Mouse (Mus musculus): Measurements from ENCODE around the gene Zfp316. TPM values are rescaled to one million over a fixed set of nuclear protein-coding genes. Genes with fewer than 3 reads are reported as not detected.

The Zfp316 gene
- polyA plus RNA-seq, 1 experiment = 6.1 TPM

DNA sequence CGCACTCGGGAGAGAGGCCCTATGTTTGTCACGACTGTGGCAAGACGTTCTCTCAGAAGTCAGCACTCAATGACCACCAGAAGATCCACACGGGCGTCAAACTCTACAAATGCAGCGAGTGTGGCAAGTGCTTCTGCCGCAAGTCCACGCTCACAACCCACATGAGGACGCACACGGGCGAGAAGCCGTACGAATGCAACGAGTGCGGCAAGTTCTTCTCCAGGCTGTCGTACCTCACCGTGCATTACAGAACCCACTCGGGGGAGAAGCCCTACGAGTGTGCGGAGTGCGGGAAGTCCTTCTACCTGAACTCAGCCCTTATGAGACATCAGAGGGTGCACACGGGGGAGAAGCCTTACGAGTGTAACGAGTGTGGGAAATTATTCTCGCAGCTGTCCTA is 24.9 kb downstream of the Zfp316 start:
- TF ChIP-seq MYOG (IDR thresholded peaks at IDR 0.05; ENCODE audit: control insufficient read depth in 1 of 3, insufficient read depth in 1 of 3, insufficient read length in 2 of 3, low read depth in 2 of 3) = no peak
- TF ChIP-seq E2F4 (IDR thresholded peaks at IDR 0.05; ENCODE audit: insufficient read depth) = no peak
- TF ChIP-seq MYOD1 (IDR thresholded peaks at IDR 0.05; ENCODE audit: control insufficient read depth in 1 of 3, insufficient read length in 2 of 3, low read depth in 2 of 3) = no peak
- TF ChIP-seq TCF12 (IDR thresholded peaks at IDR 0.05; ENCODE audit: insufficient read depth, poor library complexity, severe bottlenecking) = no peak
- TF ChIP-seq SRF (IDR thresholded peaks at IDR 0.05; ENCODE audit: control insufficient read depth, insufficient read length, low read depth) = no peak
- TF ChIP-seq REST (IDR thresholded peaks at IDR 0.05; ENCODE audit: insufficient read depth, insufficient read length) = no peak
- TF ChIP-seq TCF3 (IDR thresholded peaks at IDR 0.05; ENCODE audit: insufficient read length, low read depth) = no peak
- no peak for TF ChIP-seq POLR2AphosphoS2 (IDR thresholded peaks at IDR 0.05; ENCODE audit: insufficient read length, low read depth)
- no peak for TF ChIP-seq CEBPB (IDR thresholded peaks at IDR 0.05; ENCODE audit: insufficient read depth, poor library complexity, severe bottlenecking)
- TF ChIP-seq MAX (IDR thresholded peaks at IDR 0.05; ENCODE audit: low read depth) = no peak
- TF ChIP-seq USF1 (IDR thresholded peaks at IDR 0.05; ENCODE audit: low read depth) = no peak
- TF ChIP-seq POLR2A (IDR thresholded peaks at IDR 0.05; ENCODE audit: insufficient read length, low read depth) = no peak
- Histone ChIP-seq H3K36me3 (ENCODE audit: control insufficient read depth, insufficient read depth) (peaks cover 57% of the 10 kb centered on the region), H3K4me2 (ENCODE audit: low read depth) (no peak overlapping the region), H3K27me3 (ENCODE audit: control insufficient read depth, insufficient read depth, insufficient read length) (no peaks in the 10 kb centered on the region), H3K4me3 (no peak overlapping the region), H3K79me2 (ENCODE audit: control insufficient read depth, insufficient read depth) (no peaks in the 10 kb centered on the region), H3ac (ENCODE audit: control insufficient read depth, insufficient read length) (no peak overlapping the region)

DNA sequence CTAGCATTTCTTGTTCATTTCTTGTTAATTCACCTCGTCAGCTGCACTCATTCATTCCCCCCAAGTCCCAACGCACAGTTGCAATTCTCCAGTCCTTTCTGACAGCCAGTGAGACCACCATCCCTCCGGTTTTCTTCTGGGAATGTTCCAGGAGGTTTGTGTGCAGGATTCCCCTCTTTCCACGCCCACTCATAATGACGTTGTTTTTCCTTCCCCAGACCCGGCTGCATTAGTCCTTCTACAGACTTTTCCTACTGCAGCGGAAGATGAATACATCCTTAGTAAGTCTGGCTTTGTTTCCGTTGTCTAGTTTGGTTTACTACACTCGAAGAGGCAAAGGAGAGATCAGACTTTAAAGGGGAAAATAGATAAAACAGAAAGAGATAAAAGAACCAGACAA is 33.8 kb downstream of the Zfp316 start:
- Histone ChIP-seq H3K79me2 (ENCODE audit: control insufficient read depth, insufficient read depth) (peaks cover 17% of the 10 kb centered on the region), H3K4me3 (peak overlapping the region; percentile 50), H3K27me3 (ENCODE audit: control insufficient read depth, insufficient read depth, insufficient read length) (no peaks in the 10 kb centered on the region), H3K4me2 (ENCODE audit: low read depth) (peak overlapping the region; percentile 90), H3K36me3 (ENCODE audit: control insufficient read depth, insufficient read depth) (peaks cover 10% of the 10 kb centered on the region), H3ac (ENCODE audit: control insufficient read depth, insufficient read length) (peak overlapping the region; percentile 98)
- TF ChIP-seq TCF3 (IDR thresholded peaks at IDR 0.05; ENCODE audit: insufficient read length, low read depth) = no peak
- no peak for TF ChIP-seq MYOD1 (IDR thresholded peaks at IDR 0.05; ENCODE audit: control insufficient read depth in 1 of 3, insufficient read length in 2 of 3, low read depth in 2 of 3)
- TF ChIP-seq USF1 (IDR thresholded peaks at IDR 0.05; ENCODE audit: low read depth) = no peak
- no peak for TF ChIP-seq CEBPB (IDR thresholded peaks at IDR 0.05; ENCODE audit: insufficient read depth, poor library complexity, severe bottlenecking)
- no peak for TF ChIP-seq MYOG (IDR thresholded peaks at IDR 0.05; ENCODE audit: control insufficient read depth in 1 of 3, insufficient read depth in 1 of 3, insufficient read length in 2 of 3, low read depth in 2 of 3)
- TF ChIP-seq POLR2AphosphoS2 (IDR thresholded peaks at IDR 0.05; ENCODE audit: insufficient read length, low read depth) = no peak

- H3K4me3 ChIP-seq = peak within 1 kb of the TSS; percentile 50
These were observed 34.7 kb downstream of the Zfp316 start, which contains the start of gene Zfp12 for GRCm38 (mm10) chr5:143235028-143235693. Zfp12 (plus strand) TSS chr5:143235163.

DNA sequence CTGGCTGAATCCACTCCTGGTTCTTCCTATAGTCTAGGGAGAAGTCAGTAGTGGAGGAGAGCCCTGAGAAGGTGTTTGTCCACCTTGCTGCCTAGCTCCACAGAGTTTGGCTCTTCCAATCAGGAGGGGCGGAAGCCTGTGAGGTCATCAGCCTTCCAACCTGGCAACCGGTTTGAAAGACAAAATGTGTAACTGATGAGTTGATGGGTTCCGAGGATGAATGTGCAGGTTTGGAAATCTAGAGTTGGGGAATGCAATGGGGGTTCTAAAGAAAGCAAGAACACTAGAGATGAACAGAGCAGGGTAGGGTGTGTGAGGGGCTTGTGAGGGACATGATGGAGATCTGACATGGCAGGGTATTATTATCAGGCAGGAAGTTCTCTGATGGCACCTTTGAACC is 43.0 kb downstream of the Zfp316 start, which contains the start of gene Spdye4a:
TSS of gene Spdye4a (minus strand) at position 101 of the 400 bp plus-strand sequence.
- H3K4me2 ChIP-seq (ENCODE audit: low read depth) = no peak within 1 kb of the TSS
- no peak within 1 kb of the TSS for H3K4me3 ChIP-seq
- TF ChIP-seq E2F4 (IDR thresholded peaks at IDR 0.05; ENCODE audit: insufficient read depth) (no peak), SRF (IDR thresholded peaks at IDR 0.05; ENCODE audit: control insufficient read depth, insufficient read length, low read depth) (no peak), POLR2A (IDR thresholded peaks at IDR 0.05; ENCODE audit: insufficient read length, low read depth) (no peak), CEBPB (IDR thresholded peaks at IDR 0.05; ENCODE audit: insufficient read depth, poor library complexity, severe bottlenecking) (no peak), POLR2AphosphoS2 (IDR thresholded peaks at IDR 0.05; ENCODE audit: insufficient read length, low read depth) (no peak), TCF3 (IDR thresholded peaks at IDR 0.05; ENCODE audit: insufficient read length, low read depth) (no peak), REST (IDR thresholded peaks at IDR 0.05; ENCODE audit: insufficient read depth, insufficient read length) (no peak), MYOG (IDR thresholded peaks at IDR 0.05; ENCODE audit: control insufficient read depth in 1 of 3, insufficient read depth in 1 of 3, insufficient read length in 2 of 3, low read depth in 2 of 3) (no peak), MAX (IDR thresholded peaks at IDR 0.05; ENCODE audit: low read depth) (no peak), TCF12 (IDR thresholded peaks at IDR 0.05; ENCODE audit: insufficient read depth, poor library complexity, severe bottlenecking) (no peak), USF1 (IDR thresholded peaks at IDR 0.05; ENCODE audit: low read depth) (no peak)
- H3K79me2 ChIP-seq (ENCODE audit: control insufficient read depth, insufficient read depth) = no peaks in the 10 kb centered on the region
- no peaks in the 10 kb centered on the region for H3K27me3 ChIP-seq (ENCODE audit: control insufficient read depth, insufficient read depth, insufficient read length)
- H3K36me3 ChIP-seq (ENCODE audit: control insufficient read depth, insufficient read depth) = no peaks in the 10 kb centered on the region
- no peak within 1 kb of the TSS for H3ac ChIP-seq (ENCODE audit: control insufficient read depth, insufficient read length)

More at GRCm38 (mm10) chr5:143235028-143235693, 34.7 kb downstream of the Zfp316 start, which contains the start of gene Zfp12:
- peaks cover 17% of the 10 kb centered on the region for H3K79me2 ChIP-seq (ENCODE audit: control insufficient read depth, insufficient read depth)
- peak within 1 kb of the TSS; percentile 98 for H3ac ChIP-seq (ENCODE audit: control insufficient read depth, insufficient read length)
- TF ChIP-seq USF1 (IDR thresholded peaks at IDR 0.05; ENCODE audit: low read depth) (no peak), TCF3 (IDR thresholded peaks at IDR 0.05; ENCODE audit: insufficient read length, low read depth) (no peak), REST (IDR thresholded peaks at IDR 0.05; ENCODE audit: insufficient read depth, insufficient read length) (peak; percentile 49), CEBPB (IDR thresholded peaks at IDR 0.05; ENCODE audit: insufficient read depth, poor library complexity, severe bottlenecking) (no peak), MAX (IDR thresholded peaks at IDR 0.05; ENCODE audit: low read depth) (no peak), SRF (IDR thresholded peaks at IDR 0.05; ENCODE audit: control insufficient read depth, insufficient read length, low read depth) (peak; percentile 35), POLR2AphosphoS2 (IDR thresholded peaks at IDR 0.05; ENCODE audit: insufficient read length, low read depth) (peak; percentile 91), E2F4 (IDR thresholded peaks at IDR 0.05; ENCODE audit: insufficient read depth) (no peak), MYOG (IDR thresholded peaks at IDR 0.05; ENCODE audit: control insufficient read depth in 1 of 3, insufficient read depth in 1 of 3, insufficient read length in 2 of 3, low read depth in 2 of 3) (no peak), POLR2A (IDR thresholded peaks at IDR 0.05; ENCODE audit: insufficient read length, low read depth) (peak; percentile 89), TCF12 (IDR thresholded peaks at IDR 0.05; ENCODE audit: insufficient read depth, poor library complexity, severe bottlenecking) (no peak), MYOD1 (IDR thresholded peaks at IDR 0.05; ENCODE audit: control insufficient read depth in 1 of 3, insufficient read length in 2 of 3, low read depth in 2 of 3) (peak in 1 of 3 experiments; percentile 2)
- H3K4me2 ChIP-seq (ENCODE audit: low read depth) = peak within 1 kb of the TSS; percentile 90
- no peaks in the 10 kb centered on the region for H3K27me3 ChIP-seq (ENCODE audit: control insufficient read depth, insufficient read depth, insufficient read length)
- H3K36me3 ChIP-seq (ENCODE audit: control insufficient read depth, insufficient read depth) = peaks cover 1% of the 10 kb centered on the region
